Mouse (Mus musculus) CH12.LX (cell line): Measurements from ENCODE around the gene Gm9918. TPM values are rescaled to one million over a fixed set of nuclear protein-coding genes. Genes with fewer than 3 reads are reported as not detected.

Source experiments
- DNase-seq: peaks from one replicate; pipeline ENCODE4 v3.0.0-alpha.2; 2013; ENCODE audit errors: extremely low read depth
- H3K27ac ChIP-seq: 2 replicates; pipeline ENCODE4 v1.5.1; 2012; ENCODE audit warnings: low read depth, mild to moderate bottlenecking, control low read depth, moderate library complexity; ENCODE audit not compliant: insufficient read depth
- H3K27me3 ChIP-seq: replicated peaks from 2 replicates; pipeline ENCODE3; 2012; ENCODE audit warnings: inconsistent platforms
- H3K36me3 ChIP-seq, 2 experiments: replicated peaks in 1 of 2; 2 replicates each; pipeline versions ENCODE3 to v1.6.1; 2012; ENCODE audit warnings: inconsistent platforms in 1 of 2, low read length in 1 of 2, mild to moderate bottlenecking in 1 of 2, mixed read lengths in 1 of 2, moderate library complexity in 1 of 2; ENCODE audit not compliant: control insufficient read depth in 1 of 2, insufficient read depth in 1 of 2
- H3K4me1 ChIP-seq, 2 experiments: 2 replicates each; pipeline ENCODE4 v1.6.1; 2012; ENCODE audit warnings: inconsistent platforms in 1 of 2, moderate library complexity in 1 of 2; ENCODE audit not compliant: insufficient read depth in 2 of 2, control insufficient read depth in 1 of 2
- H3K4me2 ChIP-seq: 2 replicates; pipeline ENCODE4 v1.6.1; 2012; ENCODE audit warnings: low read depth, mild to moderate bottlenecking, control low read depth; ENCODE audit not compliant: poor library complexity, insufficient read depth, severe bottlenecking
- H3K4me3 ChIP-seq, 3 experiments: fragments of 150-350 bp in 1 of 3; sonication (generic) in 1 of 3; replicated peaks in 1 of 3; 2 replicates each; pipeline versions ENCODE3 to v1.5.1; 2011 to 2012; ENCODE audit warnings: low read depth in 2 of 3, low read length in 2 of 3, mild to moderate bottlenecking in 2 of 3, moderate library complexity in 2 of 3, control low read depth in 1 of 3, improper control_type of control experiment in 1 of 3, inconsistent platforms in 1 of 3, mixed read lengths in 1 of 3; ENCODE audit not compliant: poor library complexity in 1 of 3
- H3K79me2 ChIP-seq: replicated peaks from 2 replicates; pipeline ENCODE4 v1.6.1; 2012; ENCODE audit warnings: mild to moderate bottlenecking, moderate library complexity; ENCODE audit not compliant: control insufficient read depth, poor library complexity, insufficient read depth, severe bottlenecking; ENCODE audit errors: extremely low read depth
- H3K9ac ChIP-seq: 2 replicates; pipeline ENCODE4 v1.6.1; 2012; ENCODE audit warnings: low read depth, mild to moderate bottlenecking, control low read depth, moderate library complexity; ENCODE audit not compliant: insufficient read depth
- H3K9me3 ChIP-seq: replicated peaks from 2 replicates; pipeline ENCODE3; 2012; ENCODE audit warnings: low read length, inconsistent platforms, mixed read lengths
- BHLHE40 ChIP-seq: IDR thresholded peaks from 2 replicates; pipeline ENCODE4 v1.6.1; 2011; ENCODE audit warnings: mild to moderate bottlenecking, low read depth, low read length, improper control_type of control experiment
- E2F4 ChIP-seq: IDR thresholded peaks from 2 replicates; pipeline ENCODE4 v1.6.1; 2011; ENCODE audit warnings: low read depth, low read length, improper control_type of control experiment; ENCODE audit not compliant: insufficient replicate concordance
- HCFC1 ChIP-seq: IDR thresholded peaks from 2 replicates; pipeline ENCODE4 v1.6.1; 2012; ENCODE audit warnings: low read depth, mild to moderate bottlenecking, inconsistent platforms, low read length, improper control_type of control experiment
- MAFK ChIP-seq: IDR thresholded peaks from 2 replicates; pipeline ENCODE4 v1.6.1; 2011; ENCODE audit warnings: low read length, improper control_type of control experiment; ENCODE audit not compliant: insufficient replicate concordance
- MAZ ChIP-seq: IDR thresholded peaks from 2 replicates; pipeline ENCODE4 v1.6.1; 2012; ENCODE audit warnings: low read depth, mild to moderate bottlenecking, inconsistent platforms, low read length, improper control_type of control experiment, moderate library complexity
- MYC ChIP-seq: IDR thresholded peaks from 2 replicates; pipeline ENCODE4 v1.6.1; 2011; ENCODE audit warnings: low read depth, mild to moderate bottlenecking, improper control_type of control experiment, low read length
- PAX5 ChIP-seq: IDR thresholded peaks from 2 replicates; pipeline ENCODE4 v1.6.1; 2012; ENCODE audit warnings: low read length, inconsistent platforms, mixed read lengths
- POLR2A ChIP-seq: IDR thresholded peaks from 2 replicates; pipeline ENCODE4 v1.6.1; 2011; ENCODE audit warnings: low read depth, mild to moderate bottlenecking, improper control_type of control experiment, low read length
- POLR2AphosphoS2 ChIP-seq: IDR thresholded peaks from 2 replicates; pipeline ENCODE4 v1.6.1; 2011; ENCODE audit warnings: low read depth, low read length, improper control_type of control experiment
- RAD21 ChIP-seq: IDR thresholded peaks from 2 replicates; pipeline ENCODE4 v1.6.1; 2011; ENCODE audit warnings: low read depth, mild to moderate bottlenecking, low read length, improper control_type of control experiment, moderate library complexity
- RCOR1 ChIP-seq: conservative IDR thresholded peaks from 2 replicates; pipeline ENCODE4 v1.6.1; 2012; ENCODE audit warnings: low read depth, mild to moderate bottlenecking, inconsistent platforms, low read length, improper control_type of control experiment
- TBP ChIP-seq: conservative IDR thresholded peaks from 2 replicates; pipeline ENCODE4 v1.6.1; 2011; ENCODE audit warnings: low read depth, low read length, improper control_type of control experiment
- TCF12 ChIP-seq: IDR thresholded peaks from 2 replicates; pipeline ENCODE4 v1.6.1; 2014; ENCODE audit warnings: low read depth, mild to moderate bottlenecking, inconsistent platforms, low read length, improper control_type of control experiment
- USF2 ChIP-seq: conservative IDR thresholded peaks from 2 replicates; pipeline ENCODE4 v1.6.1; 2011; ENCODE audit warnings: low read depth, low read length, improper control_type of control experiment
- ZC3H11A ChIP-seq: IDR thresholded peaks from 2 replicates; pipeline ENCODE4 v1.6.1; 2012; ENCODE audit warnings: low read depth, mild to moderate bottlenecking, inconsistent platforms, low read length, improper control_type of control experiment
- ZMIZ1 ChIP-seq: IDR thresholded peaks from 2 replicates; pipeline ENCODE4 v1.6.1; 2012; ENCODE audit warnings: low read depth, mild to moderate bottlenecking, inconsistent platforms, low read length, improper control_type of control experiment
- ZNF384 ChIP-seq: IDR thresholded peaks from 2 replicates; pipeline ENCODE4 v1.6.1; 2012; ENCODE audit warnings: low read depth, low read length, improper control_type of control experiment, inconsistent platforms
- dilution Hi-C: fragments of 300-500 bp; cut with MboI; formaldehyde crosslinking; loops from 2 replicates; pipeline ENCODE4 v1.14.3; 2020; ENCODE audit warnings: low sequenced_read_pairs; ENCODE audit not compliant: extremely low pct_unique_long_range_greater_than_20kb, extremely low pct_ligation_motif_present
- in situ Hi-C: fragments of 300-500 bp; cut with MboI; formaldehyde crosslinking; loops from 3 replicates; pipeline ENCODE4 v1.14.3; 2019; ENCODE audit warnings: low sequenced_read_pairs, low pct_ligation_motif_present, low pct_unique_long_range_greater_than_20kb, mixed read lengths
- polyA plus RNA-seq: library from polyadenylated mRNA; unstranded; fragments of >175 nt; gene quantifications from 2 replicates; pipeline ENCODE4 v1.2.1, GENCODE M21; 2012; ENCODE audit warnings: low read depth; ENCODE audit not compliant: insufficient read length
- total RNA-seq, 2 experiments: library from RNA; depleted of rRNA; stranded (reverse); fragments of 300-350 nt in 1 of 2; fragments of >200 nt in 1 of 2; gene quantifications; 2 replicates each; pipeline ENCODE4 v1.2.3; 2012 to 2014

Gene Gm9918
- total and polyA plus RNA-seq, 3 experiments = not detected

DNA sequence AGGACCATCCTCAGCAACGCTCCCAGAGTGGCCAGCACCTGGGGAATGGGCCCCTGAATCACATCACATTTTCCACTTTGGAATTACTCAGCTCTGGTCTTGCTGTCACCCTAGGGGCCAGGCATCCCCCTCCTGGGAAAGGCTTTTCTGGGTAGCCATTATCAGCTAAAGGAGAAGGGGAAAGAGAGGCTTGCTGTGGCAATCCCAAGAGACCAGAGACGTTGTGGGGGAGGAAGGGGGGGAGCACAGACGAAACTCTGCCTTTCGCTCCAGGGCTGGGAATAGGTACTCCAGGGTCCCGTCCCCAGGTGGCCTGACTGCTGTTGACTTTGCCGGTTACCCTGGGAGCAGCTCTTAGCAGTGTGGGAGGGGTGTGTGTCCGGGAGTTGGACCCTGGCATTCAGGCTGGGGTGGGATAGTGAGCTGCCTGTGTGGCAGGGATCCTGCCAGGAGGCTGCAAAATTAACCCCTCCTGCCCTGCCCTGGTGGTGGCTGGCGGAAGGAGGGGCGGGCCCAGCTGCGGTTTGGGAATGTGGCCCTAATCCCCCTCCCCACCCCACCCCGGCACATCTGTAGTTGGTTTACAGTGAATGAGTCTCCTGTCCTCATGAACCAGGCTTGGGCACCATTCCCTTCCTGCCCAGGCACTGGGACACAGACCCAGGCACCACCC is 11.6 kb upstream of the Gm9918 start:
- Histone ChIP-seq H3K27ac (no peak overlapping the region), H3K27me3 (peaks cover 85% of the 10 kb centered on the region), H3K4me3 (no peak overlapping the region), H3K79me2 (no peaks in the 10 kb centered on the region), H3K9me3 (no peaks in the 10 kb centered on the region), H3K36me3 (no peaks in the 10 kb centered on the region), H3K9ac (no peak overlapping the region), H3K4me1 (peaks cover 18 to 41% of the 10 kb centered on the region in 2 experiments), H3K4me2 (no peak overlapping the region)
- in situ Hi-C loops = no loop called here
- dilution Hi-C loops = no loop called here
- TF ChIP-seq E2F4 = no peak
- TF ChIP-seq PAX5 = no peak
- no peak for TF ChIP-seq RAD21
- TF ChIP-seq RCOR1 = no peak
- TF ChIP-seq MAZ = no peak
- TF ChIP-seq MYC = no peak
- TF ChIP-seq MAFK = no peak
- no peak for TF ChIP-seq TBP
- TF ChIP-seq ZMIZ1 = no peak
- no peak for DNase-seq

DNA sequence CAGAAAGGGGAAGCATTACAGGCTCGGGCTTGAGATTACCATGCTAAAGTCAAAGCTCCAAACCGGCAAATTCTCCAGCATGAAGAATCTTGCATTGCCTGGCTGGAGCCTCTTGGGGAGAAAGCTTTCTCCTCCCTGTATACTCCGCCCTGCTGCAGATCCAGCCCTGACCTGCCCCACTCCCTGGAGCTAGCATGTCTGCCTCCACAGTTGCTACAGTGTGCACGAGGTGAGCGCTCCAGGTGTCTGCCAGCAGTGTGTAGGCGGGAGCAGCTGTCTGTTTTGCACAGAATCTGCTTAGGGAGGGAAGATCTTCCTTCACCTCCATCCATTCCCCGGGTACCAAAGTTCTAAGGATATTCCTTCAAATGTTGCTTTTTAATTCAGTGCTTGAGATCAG is 7.8 kb upstream of the Gm9918 start:
- Histone ChIP-seq H3K4me3 (no peak overlapping the region), H3K27ac (no peak overlapping the region), H3K9me3 (no peaks in the 10 kb centered on the region), H3K4me1 (peaks cover 18 to 31% of the 10 kb centered on the region in 2 experiments), H3K4me2 (peak overlapping the region; percentile 16; the same call in 1 of the 2 replicates), H3K36me3 (no peaks in the 10 kb centered on the region), H3K27me3 (peaks cover 66% of the 10 kb centered on the region), H3K9ac (no peak overlapping the region), H3K79me2 (no peaks in the 10 kb centered on the region)
- DNase-seq = no peak
- TF ChIP-seq USF2 = no peak
- no peak for TF ChIP-seq PAX5
- TF ChIP-seq POLR2AphosphoS2 = no peak
- no peak for TF ChIP-seq HCFC1
- TF ChIP-seq ZC3H11A = no peak
- no peak for TF ChIP-seq RCOR1
- no peak for TF ChIP-seq ZNF384
- no peak for TF ChIP-seq MAFK
- no peak for TF ChIP-seq MAZ
- TF ChIP-seq TCF12 = no peak
- no peak for TF ChIP-seq POLR2A
- no peak for TF ChIP-seq BHLHE40
- dilution Hi-C loops = no loop called here
- in situ Hi-C loops = no loop called here
